Mouse (Mus musculus): ENCODE results near the gene Btbd9.
A peak's percentile ranks its signal among the peaks of the same experiment; 100 is the strongest.
"Not testable (repeated sequence)": the region's sequence is repeated elsewhere in the genome, so short reads cannot be mapped to it uniquely, and the experiment has no call there.

The Btbd9 gene

GRCm38 (mm10) chr17:30513034-30513433 lies 63.3 kb downstream of the Btbd9 start:
- DNase-seq (ENCODE audit: low spot score in 2 of 2) = peak in 1 of 2 experiments; percentile 57

- no peak for DNase-seq (ENCODE audit: low spot score in 2 of 2)
Measured at GRCm38 (mm10) chr17:30512531-30512930, 63.8 kb downstream of the Btbd9 start.

- no peak for DNase-seq (ENCODE audit: low spot score in 2 of 2)
Measured at GRCm38 (mm10) chr17:30512007-30512406, 64.3 kb downstream of the Btbd9 start.

- DNase-seq (ENCODE audit: low spot score in 2 of 2) = no peak
Measured at GRCm38 (mm10) chr17:30511399-30511798, 64.9 kb downstream of the Btbd9 start.

GRCm38 (mm10) chr17:30510171-30510570 lies 66.1 kb downstream of the Btbd9 start:
- DNase-seq (ENCODE audit: low spot score in 2 of 2) = no peak

GRCm38 (mm10) chr17:30509646-30510045 lies 66.6 kb downstream of the Btbd9 start:
- no peak for DNase-seq (ENCODE audit: low spot score in 2 of 2)

- no peak for DNase-seq (ENCODE audit: low spot score in 2 of 2)
Measured at GRCm38 (mm10) chr17:30507636-30508576, 68.4 kb downstream of the Btbd9 start.

GRCm38 (mm10) chr17:30506916-30507315 lies 69.4 kb downstream of the Btbd9 start:
- DNase-seq (ENCODE audit: low spot score in 2 of 2) = no peak

- DNase-seq (ENCODE audit: low spot score in 2 of 2) = not testable (repeated sequence)
Measured at GRCm38 (mm10) chr17:30499541-30499940, 76.7 kb downstream of the Btbd9 start.

GRCm38 (mm10) chr17:30498779-30499178 lies 77.5 kb downstream of the Btbd9 start:
- no peak for DNase-seq (ENCODE audit: low spot score in 2 of 2)

GRCm38 (mm10) chr17:30498376-30498719 lies 77.9 kb downstream of the Btbd9 start:
- DNase-seq (ENCODE audit: low spot score in 2 of 2) = no peak

- no peak for DNase-seq (ENCODE audit: low spot score in 2 of 2)
Measured at GRCm38 (mm10) chr17:30497525-30498375, 78.5 kb downstream of the Btbd9 start.

- DNase-seq (ENCODE audit: low spot score in 2 of 2) = no peak
Measured at GRCm38 (mm10) chr17:30495567-30495966, 80.7 kb downstream of the Btbd9 start.

- DNase-seq (ENCODE audit: low spot score in 2 of 2) = no peak
Measured at GRCm38 (mm10) chr17:30495154-30495553, 81.1 kb downstream of the Btbd9 start.

- no peak for DNase-seq (ENCODE audit: low spot score in 2 of 2)
Measured at GRCm38 (mm10) chr17:30493481-30493880, 82.8 kb downstream of the Btbd9 start.

GRCm38 (mm10) chr17:30492191-30492590 lies 84.1 kb downstream of the Btbd9 start:
- no peak for DNase-seq (ENCODE audit: low spot score in 2 of 2)

- no peak for DNase-seq (ENCODE audit: low spot score in 2 of 2)
Measured at GRCm38 (mm10) chr17:30491601-30492000, 84.7 kb downstream of the Btbd9 start.

- DNase-seq (ENCODE audit: low spot score in 2 of 2) = no peak
Measured at GRCm38 (mm10) chr17:30490601-30491000, 85.7 kb downstream of the Btbd9 start.

GRCm38 (mm10) chr17:30490086-30490485 lies 86.2 kb downstream of the Btbd9 start:
- DNase-seq (ENCODE audit: low spot score in 2 of 2) = no peak

GRCm38 (mm10) chr17:30489629-30490028 lies 86.7 kb downstream of the Btbd9 start:
- no peak for DNase-seq (ENCODE audit: low spot score in 2 of 2)

- DNase-seq (ENCODE audit: low spot score in 2 of 2) = peak in 1 of 2 experiments; percentile 30
Measured at GRCm38 (mm10) chr17:30487695-30488094, 88.6 kb downstream of the Btbd9 start.

GRCm38 (mm10) chr17:30485067-30485854 lies 91.0 kb downstream of the Btbd9 start:
- peak in 1 of 2 experiments; percentile 50 for DNase-seq (ENCODE audit: low spot score in 2 of 2)

Measured in spleen, postnatal 4 days (tissue).